Mouse (Mus musculus): ENCODE measurements around the gene Pik3c2a. TPM values are rescaled to one million over a fixed set of nuclear protein-coding genes. Genes with fewer than 3 reads are reported as not detected.

Gene Pik3c2a
- polyA plus RNA-seq, 1 experiment from 2014 or later: 34.5 TPM

DNA sequence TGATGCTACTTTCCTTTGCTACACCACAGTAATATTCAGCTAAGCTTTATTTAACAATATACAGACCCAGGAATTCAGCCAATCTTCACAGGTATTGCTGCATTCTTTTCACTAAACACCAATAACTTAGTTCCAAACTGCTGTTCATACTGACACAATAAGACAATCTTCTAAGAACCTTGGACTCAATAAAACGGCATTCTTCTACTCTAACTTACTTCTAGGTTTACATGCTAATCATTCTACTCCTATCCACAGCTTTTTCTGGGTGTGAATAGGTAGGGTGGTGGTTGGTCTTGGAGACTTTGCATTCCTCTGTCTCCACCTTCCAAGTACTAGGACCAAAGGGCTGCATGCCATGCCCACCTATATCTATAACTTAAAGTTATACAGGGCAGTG is 69.0 kb downstream of the Pik3c2a start:
- Histone ChIP-seq H3K9me3 (replicated peaks) (no peaks in the 10 kb centered on the region), H3K36me3 (peaks cover 65% of the 10 kb centered on the region), H3K27me3 (ENCODE audit: low read depth, poor library complexity, severe bottlenecking) (no peaks in the 10 kb centered on the region), H3K27ac (no peak overlapping the region), H3K4me3 (no peak overlapping the region), H3K4me1 (no peaks in the 10 kb centered on the region)
- DNase-seq (ENCODE audit: low spot score): no peak
- 94% methylated on average over 1 of the region's 1 CpGs for WGBS

- Histone ChIP-seq H3K9me3 (replicated peaks) (no peaks in the 10 kb centered on the region), H3K36me3 (peaks cover 54% of the 10 kb centered on the region), H3K4me3 (no peak overlapping the region), H3K4me1 (peaks cover 13% of the 10 kb centered on the region), H3K27me3 (ENCODE audit: low read depth, poor library complexity, severe bottlenecking) (no peaks in the 10 kb centered on the region), H3K27ac (no peak overlapping the region)
- no peak for DNase-seq (ENCODE audit: low spot score)
- 78% methylated on average over 1 of the region's 1 CpGs for WGBS
Measured at GRCm38 (mm10) chr7:116336226-116336625, 107.0 kb downstream of the Pik3c2a start.

DNA sequence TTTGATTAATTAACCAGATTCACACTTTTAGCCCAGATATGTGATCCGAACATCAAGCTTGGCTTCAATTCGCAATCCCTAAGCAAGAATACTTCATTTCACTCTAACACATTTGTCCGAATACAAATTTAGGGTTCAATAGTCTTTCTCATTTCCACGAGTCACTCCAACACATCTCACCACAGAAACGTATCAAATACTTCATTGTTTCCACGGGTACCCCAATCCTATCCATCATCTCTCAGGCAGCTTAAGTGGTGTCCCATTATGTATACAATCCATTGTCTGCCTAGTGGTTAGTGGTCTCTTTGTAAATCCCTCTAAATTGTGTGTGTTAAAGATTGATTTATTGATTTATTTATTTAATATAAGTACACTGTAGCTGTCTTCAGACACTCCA is 108.1 kb downstream of the Pik3c2a start:
- Histone ChIP-seq H3K27ac (no peak overlapping the region), H3K4me1 (peaks cover 13% of the 10 kb centered on the region), H3K9me3 (replicated peaks) (no peaks in the 10 kb centered on the region), H3K36me3 (peaks cover 56% of the 10 kb centered on the region), H3K27me3 (ENCODE audit: low read depth, poor library complexity, severe bottlenecking) (no peaks in the 10 kb centered on the region), H3K4me3 (peak overlapping the region; percentile 93)
- WGBS: 90% methylated on average over 6 of the region's 6 CpGs
- no peak for DNase-seq (ENCODE audit: low spot score)

DNA sequence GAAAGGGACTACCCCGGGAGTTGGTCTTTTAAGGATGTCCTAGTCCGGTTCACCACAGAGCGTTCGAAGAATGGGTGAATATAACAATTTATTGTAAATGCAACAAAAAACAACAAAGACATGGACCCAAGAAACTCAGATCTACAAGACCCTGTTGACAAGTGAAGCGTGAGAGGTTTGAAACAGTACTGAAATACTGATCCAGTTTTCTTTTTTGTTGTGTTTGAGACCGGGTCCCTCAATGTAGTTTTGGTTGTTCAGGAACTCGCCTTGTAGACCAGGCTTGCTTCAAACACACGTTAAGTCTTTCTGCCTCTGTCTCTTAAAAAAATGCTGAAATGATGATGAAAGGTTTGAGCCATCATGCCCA is 108.6 kb downstream of the Pik3c2a start:
- H3K9me3 ChIP-seq (replicated peaks): no peaks in the 10 kb centered on the region
- no peak for DNase-seq (ENCODE audit: low spot score)
- H3K4me1 ChIP-seq: peaks cover 13% of the 10 kb centered on the region
- no peaks in the 10 kb centered on the region for H3K27me3 ChIP-seq (ENCODE audit: low read depth, poor library complexity, severe bottlenecking)
- WGBS: 26% methylated on average over 8 of the region's 8 CpGs
- H3K36me3 ChIP-seq: peaks cover 56% of the 10 kb centered on the region
- peak overlapping the region; percentile 97 for H3K27ac ChIP-seq
- H3K4me3 ChIP-seq: peak overlapping the region; percentile 93

DNA sequence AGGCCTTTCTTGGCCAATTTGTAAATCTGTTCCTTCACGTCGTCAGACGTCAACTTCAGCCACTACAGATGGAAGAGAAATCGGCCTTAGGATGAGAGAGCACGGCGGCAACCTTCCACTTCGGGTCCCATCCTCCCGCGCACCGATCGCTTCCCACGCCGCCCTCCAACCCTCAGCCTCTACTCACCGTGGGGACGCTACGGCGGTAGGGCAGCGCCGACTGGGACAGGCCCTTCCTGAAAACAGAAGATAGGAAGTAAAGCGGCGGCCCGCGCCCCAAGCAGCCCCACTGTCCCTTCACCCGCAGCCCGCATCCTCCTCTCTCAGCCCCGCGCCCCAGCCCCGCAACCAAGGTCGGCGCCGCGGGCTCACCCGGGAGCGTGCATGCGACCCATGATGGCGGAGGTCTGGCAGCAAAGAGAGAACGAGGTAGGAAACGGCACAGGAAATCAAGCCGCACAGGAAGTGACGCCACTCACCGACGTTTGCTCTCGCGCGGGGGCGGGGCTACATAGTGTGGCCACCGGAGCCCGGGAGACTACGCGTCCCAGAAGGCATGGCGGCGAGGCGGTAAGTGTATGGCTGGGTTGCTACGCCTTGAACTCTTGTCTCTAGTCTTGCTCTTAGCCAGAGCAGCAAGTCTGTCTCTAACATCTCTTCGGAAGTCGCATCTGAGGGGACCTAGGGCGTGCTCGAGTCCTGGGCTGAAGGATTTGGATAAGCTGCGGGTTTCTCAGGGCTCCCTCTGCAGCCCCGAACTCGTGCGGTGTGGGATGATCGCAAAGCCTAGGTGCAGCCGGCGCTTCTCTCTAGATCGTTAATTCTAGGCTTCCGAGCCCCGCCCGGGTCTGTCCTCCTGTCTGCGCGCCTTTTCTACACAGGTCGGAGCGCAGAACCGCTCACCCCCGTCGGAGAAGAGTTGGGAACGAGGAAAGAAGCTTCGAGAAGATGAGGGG is 109.3 kb downstream of the Pik3c2a start, which contains the start of gene Rps13:
TSS of gene Rps13 (minus strand) at position 483 of the 956 bp plus-strand sequence.
- H3K27ac ChIP-seq: peak within 1 kb of the TSS; percentile 97
- H3K4me3 ChIP-seq: peak within 1 kb of the TSS; percentile 93
- H3K9me3 ChIP-seq (replicated peaks): no peaks in the 10 kb centered on the region
- H3K27me3 ChIP-seq (ENCODE audit: low read depth, poor library complexity, severe bottlenecking): no peaks in the 10 kb centered on the region
- WGBS: under 1% methylated on average over 78 of the region's 78 CpGs
- H3K4me1 ChIP-seq: peaks cover 13% of the 10 kb centered on the region
- H3K36me3 ChIP-seq: peaks cover 55% of the 10 kb centered on the region
- DNase-seq (ENCODE audit: low spot score): peak; percentile 98

GRCm38 (mm10) chr7:116331246-116331645 is 112.0 kb downstream of the Pik3c2a start:
- no peak overlapping the region for H3K27ac ChIP-seq
- 89% methylated on average over 2 of the region's 2 CpGs for WGBS
- peaks cover 60% of the 10 kb centered on the region for H3K36me3 ChIP-seq
- no peaks in the 10 kb centered on the region for H3K9me3 ChIP-seq (replicated peaks)
- H3K4me3 ChIP-seq: no peak overlapping the region
- DNase-seq (ENCODE audit: low spot score): no peak
- H3K4me1 ChIP-seq: peaks cover 13% of the 10 kb centered on the region
- H3K27me3 ChIP-seq (ENCODE audit: low read depth, poor library complexity, severe bottlenecking): no peaks in the 10 kb centered on the region

- no peak for DNase-seq (ENCODE audit: low spot score)
- Histone ChIP-seq H3K4me3 (no peak overlapping the region), H3K4me1 (peaks cover 13% of the 10 kb centered on the region), H3K9me3 (replicated peaks) (no peaks in the 10 kb centered on the region), H3K36me3 (peaks cover 59% of the 10 kb centered on the region), H3K27ac (no peak overlapping the region), H3K27me3 (ENCODE audit: low read depth, poor library complexity, severe bottlenecking) (no peaks in the 10 kb centered on the region)
- 92% methylated on average over 4 of the region's 4 CpGs for WGBS
Measured at GRCm38 (mm10) chr7:116329858-116330257, 113.4 kb downstream of the Pik3c2a start.

GRCm38 (mm10) chr7:116328777-116329176 is 114.5 kb downstream of the Pik3c2a start:
- Histone ChIP-seq H3K36me3 (peaks cover 59% of the 10 kb centered on the region), H3K9me3 (replicated peaks) (no peaks in the 10 kb centered on the region), H3K4me3 (no peak overlapping the region), H3K27me3 (ENCODE audit: low read depth, poor library complexity, severe bottlenecking) (no peaks in the 10 kb centered on the region), H3K27ac (no peak overlapping the region), H3K4me1 (peaks cover 7% of the 10 kb centered on the region)
- 79% methylated on average over 7 of the region's 7 CpGs for WGBS
- no peak for DNase-seq (ENCODE audit: low spot score)

GRCm38 (mm10) chr7:116327901-116328300 is 115.3 kb downstream of the Pik3c2a start:
- DNase-seq (ENCODE audit: low spot score): no peak
- Histone ChIP-seq H3K27ac (no peak overlapping the region), H3K36me3 (peaks cover 56% of the 10 kb centered on the region), H3K4me3 (no peak overlapping the region), H3K27me3 (ENCODE audit: low read depth, poor library complexity, severe bottlenecking) (no peaks in the 10 kb centered on the region), H3K4me1 (peaks cover 5% of the 10 kb centered on the region), H3K9me3 (replicated peaks) (no peaks in the 10 kb centered on the region)
- WGBS: 95% methylated on average over 5 of the region's 5 CpGs

- H3K9me3 ChIP-seq (replicated peaks): no peaks in the 10 kb centered on the region
- H3K27me3 ChIP-seq (ENCODE audit: low read depth, poor library complexity, severe bottlenecking): no peaks in the 10 kb centered on the region
- H3K27ac ChIP-seq: no peak overlapping the region
- DNase-seq (ENCODE audit: low spot score): peak; percentile 72
- 40% methylated on average over 10 of the region's 10 CpGs for WGBS
- no peaks in the 10 kb centered on the region for H3K4me1 ChIP-seq
- no peak overlapping the region for H3K4me3 ChIP-seq
- peaks cover 12% of the 10 kb centered on the region for H3K36me3 ChIP-seq
Measured at GRCm38 (mm10) chr7:116323331-116323964, 119.8 kb downstream of the Pik3c2a start.

DNA sequence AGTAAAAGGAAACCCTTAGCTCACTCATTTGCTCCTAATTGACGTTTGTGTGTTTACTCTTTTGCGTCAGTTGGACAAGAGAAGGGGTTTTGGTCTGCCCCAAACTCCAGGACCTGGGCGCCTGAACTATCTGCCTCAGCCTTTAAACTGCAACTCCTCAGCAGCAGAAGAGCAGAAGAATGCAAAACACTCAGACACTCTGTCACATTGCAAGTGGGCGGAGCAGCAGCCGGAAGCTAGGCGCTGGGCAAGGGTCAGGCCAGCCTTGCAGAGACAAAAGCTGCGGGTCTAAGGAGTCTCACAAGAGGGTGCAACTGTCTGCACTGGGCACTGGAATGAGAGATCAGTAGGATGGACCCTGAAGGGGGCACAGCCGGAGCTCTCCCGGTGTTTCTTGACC is 133.8 kb downstream of the Pik3c2a start:
- Histone ChIP-seq H3K27me3 (ENCODE audit: low read depth, poor library complexity, severe bottlenecking) (peaks cover 40% of the 10 kb centered on the region), H3K27ac (no peak overlapping the region), H3K4me1 (peaks cover 29% of the 10 kb centered on the region), H3K9me3 (replicated peaks) (no peaks in the 10 kb centered on the region), H3K4me3 (0 out of 2 replicates have a peak overlapping the region, but pooled peaks have one; percentile 7), H3K36me3 (no peaks in the 10 kb centered on the region)
- DNase-seq (ENCODE audit: low spot score): peak; percentile 49
- 12% methylated on average over 9 of the region's 9 CpGs for WGBS

- WGBS: 3% methylated on average over 15 of the region's 16 CpGs
- Histone ChIP-seq H3K36me3 (no peaks in the 10 kb centered on the region), H3K27me3 (ENCODE audit: low read depth, poor library complexity, severe bottlenecking) (peaks cover 40% of the 10 kb centered on the region), H3K4me3 (peak overlapping the region; percentile 79), H3K4me1 (peaks cover 29% of the 10 kb centered on the region), H3K27ac (peak overlapping the region; percentile 56), H3K9me3 (replicated peaks) (no peaks in the 10 kb centered on the region)
- DNase-seq (ENCODE audit: low spot score): peak; percentile 64
Measured at GRCm38 (mm10) chr7:116308632-116308991, 134.6 kb downstream of the Pik3c2a start.
